Mouse (Mus musculus) spleen, postnatal 36 days (tissue): ENCODE results near the gene Pdlim3.
A peak's percentile ranks its signal among the peaks of the same experiment; 100 is the strongest.
"Not testable (repeated sequence)": the region's sequence is repeated elsewhere in the genome, so short reads cannot be mapped to it uniquely, and the experiment has no call there.

Experiments used
- DNase-seq, 2 experiments: peaks; one replicate each; pipeline ENCODE4 v3.0.0; 2022; ENCODE audit warnings: low spot score in 2 of 2, mixed read lengths in 1 of 2

The Pdlim3 gene

DNA sequence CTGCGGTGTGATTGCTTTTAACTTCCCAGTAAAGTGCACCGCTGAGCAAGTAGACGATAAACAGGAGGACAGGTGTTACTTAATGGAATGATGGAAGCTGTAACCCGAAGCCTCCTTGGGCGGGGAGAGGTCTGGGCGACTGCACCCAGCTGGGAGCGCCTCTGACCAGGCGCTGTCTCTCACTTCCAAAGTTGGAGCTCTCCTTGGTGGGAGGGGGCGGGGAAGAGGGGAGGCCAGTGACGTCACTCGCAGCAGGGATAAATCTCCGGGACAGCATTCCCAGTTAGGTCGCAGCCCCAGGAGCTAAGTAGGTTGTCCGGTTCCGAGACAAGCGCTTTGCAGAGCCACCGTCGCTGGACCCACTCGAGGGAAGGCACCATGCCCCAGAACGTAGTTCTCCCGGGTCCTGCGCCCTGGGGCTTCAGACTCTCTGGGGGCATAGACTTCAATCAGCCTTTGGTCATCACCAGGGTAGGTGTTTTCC lies at the start of gene Pdlim3:
Gene Pdlim3 (plus strand): TSS at position 260 of the 484 bp plus-strand sequence.
- no peak for DNase-seq

DNA sequence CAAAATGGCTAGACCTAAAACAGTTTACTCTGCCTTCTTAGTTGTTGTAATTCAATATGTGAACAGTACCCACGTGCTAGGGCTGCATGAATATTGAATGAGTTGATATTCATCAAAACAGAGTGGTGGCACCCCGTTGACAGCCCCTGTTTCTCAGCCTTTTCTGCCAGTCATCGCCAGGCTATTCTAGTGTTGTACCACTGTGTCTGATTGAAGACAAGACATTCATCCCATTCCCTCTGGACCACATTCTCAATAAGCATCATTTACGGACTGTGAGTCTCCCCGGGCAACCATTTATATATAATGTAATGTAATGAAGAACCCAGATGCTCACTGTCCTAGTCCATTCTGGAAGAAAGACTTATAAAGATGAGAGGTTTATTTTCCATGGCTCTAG lies 42.0 kb upstream of the Pdlim3 start:
- DNase-seq: no peak

DNA sequence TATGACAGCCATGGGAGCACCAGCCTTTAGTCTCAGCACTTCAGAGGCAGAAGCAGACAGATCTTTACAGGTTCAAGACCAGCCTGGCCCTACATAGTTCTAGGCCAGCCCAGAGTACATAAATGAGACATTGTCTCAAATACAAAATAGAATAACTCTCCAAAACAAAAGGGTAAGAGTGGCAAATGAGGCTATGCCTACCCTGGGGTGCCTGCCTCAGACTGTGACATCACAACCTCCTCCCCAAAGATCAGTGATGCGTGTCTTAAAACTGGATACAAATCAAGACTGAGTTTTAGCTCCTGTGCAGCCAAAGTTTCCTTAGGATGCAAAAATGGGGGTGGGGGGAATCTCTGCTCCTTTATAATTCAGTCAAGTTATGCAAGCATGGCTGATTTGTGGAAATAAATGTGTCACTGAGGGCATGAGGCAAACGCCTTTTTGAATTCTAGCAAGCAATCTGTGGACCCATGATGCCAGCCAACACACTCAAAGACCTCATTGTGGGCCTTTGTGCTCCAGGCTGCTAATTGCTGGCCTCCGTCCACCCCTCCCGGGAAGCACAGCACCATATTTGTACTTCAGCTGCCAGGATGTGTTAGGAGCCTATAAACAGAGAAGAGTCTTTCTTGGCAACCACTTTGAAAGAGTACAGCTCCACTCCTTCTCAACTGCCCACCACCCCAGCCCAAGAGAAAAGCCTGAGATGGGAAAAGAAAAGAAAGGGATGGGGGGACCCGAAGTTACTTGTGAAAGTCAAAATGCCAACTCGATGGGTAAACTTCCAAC lies 41.0 kb upstream of the Pdlim3 start:
- DNase-seq: no peak

DNA sequence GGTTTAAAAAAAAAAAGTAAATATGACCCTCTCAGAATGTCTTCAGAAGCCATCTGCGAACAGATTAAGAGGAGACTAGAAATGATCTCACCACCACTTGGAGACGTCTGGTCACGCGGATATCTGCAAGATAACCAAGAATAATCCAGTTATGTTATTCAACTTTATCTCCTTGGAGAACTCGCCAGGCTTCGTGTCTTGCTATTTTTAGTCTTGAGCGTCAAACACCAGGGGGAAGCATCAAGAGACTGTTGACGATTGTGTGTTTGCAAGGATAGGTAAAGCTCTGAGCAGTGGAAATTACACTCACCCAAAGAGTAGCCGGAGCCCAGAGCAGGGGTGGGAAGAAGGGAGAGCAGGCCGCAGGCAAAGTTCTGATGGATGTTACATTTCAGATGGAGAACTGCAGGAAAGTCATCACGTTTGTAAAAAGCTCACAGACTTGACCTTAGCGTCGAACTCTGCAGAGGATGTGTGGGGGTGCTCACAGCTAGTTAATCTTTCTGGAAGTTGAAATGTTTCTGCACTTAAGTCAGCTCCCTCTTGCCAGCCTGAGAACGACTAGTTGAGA lies 40.3 kb upstream of the Pdlim3 start:
- no peak for DNase-seq

DNA sequence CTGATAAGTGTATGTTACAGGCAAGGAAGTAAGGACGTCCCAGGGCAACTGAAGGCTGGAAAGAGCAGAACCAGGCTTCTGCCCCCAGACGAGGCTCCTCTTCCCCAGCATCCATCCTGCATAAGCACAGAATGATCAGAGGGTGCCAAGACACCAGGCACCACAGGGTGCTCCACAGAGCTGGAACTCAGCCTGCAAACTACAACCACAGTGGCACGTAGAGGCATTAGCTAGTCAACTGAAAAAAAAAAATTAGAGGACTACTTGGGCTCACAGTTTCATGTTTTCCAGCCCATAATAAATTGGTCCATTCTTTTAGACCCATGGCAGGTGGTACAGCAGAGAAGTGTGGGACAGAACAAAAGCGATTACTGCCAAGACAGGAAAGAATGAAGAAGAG lies 39.4 kb upstream of the Pdlim3 start:
- no peak for DNase-seq

GRCm38 (mm10) chr8:45855118-45855517 lies 30.1 kb upstream of the Pdlim3 start:
- no peak for DNase-seq

DNA sequence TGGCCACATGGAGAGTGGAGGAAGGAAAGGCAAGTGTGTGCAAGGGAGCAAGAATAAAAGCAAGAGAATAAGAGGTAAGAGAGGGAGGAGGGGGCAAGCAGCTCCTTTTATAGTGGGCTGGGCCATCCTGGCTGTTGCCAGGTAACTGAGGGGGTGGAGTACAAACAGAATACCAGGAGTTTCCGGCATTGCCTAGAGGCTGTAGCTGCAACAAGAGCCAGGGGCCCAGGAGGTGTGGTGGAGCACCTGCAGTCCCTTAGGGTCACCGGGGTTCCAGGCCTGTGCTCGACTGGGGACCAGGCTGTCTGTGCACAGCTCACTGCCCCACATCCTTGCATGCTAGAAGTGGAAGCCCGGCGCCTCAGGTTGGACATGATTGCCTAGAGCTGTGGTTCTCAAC lies 27.5 kb upstream of the Pdlim3 start:
- no peak for DNase-seq

DNA sequence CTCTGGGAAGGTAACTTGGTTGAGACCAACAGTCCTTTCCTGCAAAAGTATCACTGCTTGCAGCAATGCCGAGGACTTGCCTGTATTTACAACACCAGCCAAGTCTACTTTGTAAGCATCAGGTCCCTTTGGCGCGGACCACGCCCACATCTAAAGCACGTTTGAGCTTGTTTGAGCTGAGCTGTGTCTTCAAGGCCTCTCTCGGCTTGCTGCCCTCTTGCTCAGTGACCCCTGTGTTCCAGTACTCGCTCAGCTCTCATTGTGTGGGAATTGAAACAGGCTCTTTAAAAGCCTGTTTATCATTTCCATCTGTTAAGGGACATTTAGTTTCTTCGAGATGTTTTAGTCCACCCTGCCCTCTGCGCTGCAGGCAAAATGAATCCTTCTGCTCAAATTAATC lies 26.9 kb upstream of the Pdlim3 start:
- no peak for DNase-seq

DNA sequence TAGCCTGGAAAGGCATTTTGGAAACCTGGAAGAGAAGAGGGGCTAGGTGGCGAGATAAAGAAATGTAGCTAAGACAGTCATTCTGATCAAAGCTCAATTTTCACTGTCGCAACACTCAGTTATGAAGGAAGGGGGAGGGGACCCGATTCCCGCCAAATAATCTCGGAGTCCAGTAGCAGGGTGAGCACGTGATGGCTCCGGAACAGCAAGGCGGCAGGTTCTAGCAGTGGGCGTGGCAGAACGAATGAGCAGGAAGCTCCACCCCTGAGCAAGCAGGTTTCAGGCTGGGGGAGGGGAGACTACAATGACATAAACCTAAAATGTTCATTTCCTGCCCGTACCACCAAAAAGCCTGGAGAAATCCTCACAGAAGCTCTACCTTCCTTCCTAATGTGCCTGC lies 13.7 kb upstream of the Pdlim3 start:
- DNase-seq: not testable (repeated sequence)

- DNase-seq: no peak
These were observed 13.2 kb upstream of the Pdlim3 start for GRCm38 (mm10) chr8:45872077-45872476.

- peak; percentile 18 to 34 for DNase-seq
These were observed 10.2 kb upstream of the Pdlim3 start for GRCm38 (mm10) chr8:45874945-45875626.

DNA sequence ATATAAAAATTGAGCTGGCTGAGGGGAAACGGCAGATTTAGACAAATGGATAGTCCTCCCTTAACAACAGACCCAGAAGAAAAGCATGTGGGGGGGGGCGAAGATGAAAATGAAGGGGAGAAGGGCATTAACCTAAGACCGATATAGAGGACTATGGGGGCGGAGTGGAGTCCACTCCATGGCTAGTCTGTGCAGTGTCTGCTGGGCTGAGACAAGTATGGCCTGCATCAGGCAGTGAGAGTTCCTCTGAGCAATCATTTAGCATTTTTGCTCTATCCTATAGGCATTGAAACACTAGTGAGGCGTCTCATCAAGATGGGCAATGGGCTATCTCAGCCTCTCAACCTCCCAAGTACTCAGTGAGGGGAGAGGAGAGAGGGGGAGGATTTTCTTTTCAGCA lies 8.9 kb upstream of the Pdlim3 start:
- no peak for DNase-seq

- no peak for DNase-seq
These were observed 7.6 kb upstream of the Pdlim3 start for GRCm38 (mm10) chr8:45877680-45878079.

- no peak for DNase-seq
These were observed 4.8 kb upstream of the Pdlim3 start for GRCm38 (mm10) chr8:45880457-45880856.

- DNase-seq: no peak
These were observed 3.5 kb upstream of the Pdlim3 start for GRCm38 (mm10) chr8:45881726-45882125.

DNA sequence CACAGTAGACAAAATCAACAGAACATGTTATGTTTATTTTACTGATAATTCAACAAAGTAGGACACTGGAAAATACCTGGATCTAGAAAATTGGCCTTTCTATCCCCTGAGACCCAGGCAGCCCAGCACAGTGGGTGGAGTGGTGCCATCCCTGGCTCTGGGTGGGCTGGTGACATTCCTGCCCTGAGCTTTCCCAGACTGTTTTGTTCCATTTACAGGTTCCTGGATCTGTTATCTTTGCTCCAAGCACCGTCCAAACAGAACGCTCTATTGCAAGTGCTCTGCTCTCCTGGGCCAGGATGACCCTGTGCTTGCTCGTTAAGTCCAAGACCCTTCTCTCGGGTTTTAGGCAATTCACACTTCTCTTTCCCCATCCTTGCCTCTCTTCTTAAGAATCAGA lies 1.5 kb upstream of the Pdlim3 start:
- no peak for DNase-seq

GRCm38 (mm10) chr8:45884552-45884951 lies 709 bp upstream of the Pdlim3 start:
- no peak for DNase-seq

GRCm38 (mm10) chr8:45885775-45886174 lies 514 bp downstream of the Pdlim3 start:
- DNase-seq: no peak

- no peak for DNase-seq
These were observed 4.5 kb downstream of the Pdlim3 start for GRCm38 (mm10) chr8:45889737-45890136.

DNA sequence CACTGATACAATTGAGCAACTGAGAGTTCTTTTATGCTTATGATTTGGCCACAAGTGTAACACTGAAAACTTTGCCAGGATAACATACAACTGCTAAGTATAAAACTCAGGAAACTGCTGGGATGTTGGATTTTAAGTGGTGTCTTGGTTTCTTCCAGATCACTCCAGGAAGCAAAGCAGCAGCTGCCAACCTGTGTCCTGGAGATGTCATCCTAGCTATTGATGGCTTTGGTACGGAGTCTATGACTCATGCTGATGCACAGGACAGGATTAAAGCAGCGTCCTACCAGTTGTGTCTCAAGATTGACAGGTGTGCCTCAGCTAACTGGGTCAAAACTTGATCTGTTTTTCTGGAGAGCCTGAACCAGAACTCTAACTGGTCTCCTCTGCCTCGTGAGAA lies 11.3 kb downstream of the Pdlim3 start:
- no peak for DNase-seq

- DNase-seq: peak; percentile 89 to 91
These were observed 14.5 kb downstream of the Pdlim3 start for GRCm38 (mm10) chr8:45899783-45900182.

DNA sequence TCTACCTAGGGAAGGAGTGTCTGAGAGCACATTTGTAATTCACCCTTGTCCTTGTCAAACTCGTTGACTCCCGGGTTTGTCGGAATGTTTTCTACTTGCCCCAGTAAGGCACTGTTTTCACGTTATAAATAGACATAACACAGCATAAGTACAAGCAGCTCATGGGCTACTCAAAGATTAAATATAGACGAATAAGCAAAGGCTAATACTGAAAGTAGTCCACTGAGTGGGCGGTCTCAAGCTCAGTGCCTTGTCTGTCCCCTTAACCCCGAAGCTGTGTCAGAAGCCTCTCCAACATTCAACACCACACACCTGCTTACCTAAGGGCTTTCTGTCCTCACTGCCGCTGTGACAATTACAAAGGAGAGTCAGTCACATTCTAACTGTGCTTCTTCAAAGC lies 16.4 kb downstream of the Pdlim3 start:
- DNase-seq: no peak

DNA sequence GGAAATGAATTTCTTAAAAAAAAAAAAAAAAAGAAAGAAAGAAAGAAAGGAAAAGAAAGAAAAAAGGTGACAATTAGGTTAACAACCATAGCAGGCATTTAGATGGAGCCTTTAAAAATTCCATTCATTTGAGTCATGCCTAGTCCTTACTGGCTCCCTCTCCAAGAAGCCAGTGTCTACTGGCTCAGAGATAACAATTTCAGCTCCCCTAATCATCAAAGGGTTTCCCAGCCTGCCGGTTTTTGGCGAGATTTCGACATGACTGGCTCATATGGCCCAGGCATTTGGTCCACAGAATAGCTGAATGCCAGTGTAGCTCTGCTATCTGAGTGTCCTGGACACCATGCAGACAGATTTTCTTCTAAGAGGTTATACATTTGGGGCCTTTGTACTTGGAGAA lies 18.4 kb downstream of the Pdlim3 start:
- no peak for DNase-seq
